Mouse (Mus musculus) CD4-positive, CD25-positive, alpha-beta regulatory T cell (primary cell): Measurements from ENCODE around the gene Dapl1. TPM values are rescaled to one million over a fixed set of nuclear protein-coding genes. Genes with fewer than 3 reads are reported as not detected.

Source experiments
- polyA plus RNA-seq: library from polyadenylated mRNA; unstranded; fragments of 100-300 nt; shearing (Covaris generic); gene quantifications from one replicate; pipeline ENCODE4 v1.2.1, GENCODE M21; 2017

Gene Dapl1
- 46.7 TPM for polyA plus RNA-seq

GRCm38 (mm10) chr2:59484438-59484837 is at the start of gene Dapl1:
Dapl1 (plus strand) TSS chr2:59484653.

Other genes starting within 250 kb of the Dapl1 start
- 14.5 TPM for gene Tanc1, start 127.4 kb downstream of the Dapl1 start, polyA plus RNA-seq